Mouse (Mus musculus) forebrain, embryonic 12.5 days (tissue): ENCODE data around the gene Rin3. TPM values are rescaled to one million over a fixed set of nuclear protein-coding genes. Genes with fewer than 3 reads are reported as not detected.

ENCODE experiments used
- ATAC-seq: fragments of 200-750 bp; cut with Nextera tagmentation; 2 replicates; pipeline ENCODE4 v1.8.0; 2017; ENCODE audit warnings: moderate TSS enrichment; ENCODE audit not compliant: low FRiP score
- H3K27ac ChIP-seq: fragments of 300-500 bp; sonication (generic); 2 replicates; pipeline ENCODE4 v1.5.1; 2016; ENCODE audit warnings: mild to moderate bottlenecking
- H3K27me3 ChIP-seq: fragments of 300-500 bp; sonication (generic); 2 replicates; pipeline ENCODE4 v1.6.1; 2016; ENCODE audit warnings: mild to moderate bottlenecking
- H3K36me3 ChIP-seq: fragments of 300-500 bp; sonication (generic); replicated peaks from 2 replicates; pipeline ENCODE4 v1.6.1; 2016; ENCODE audit warnings: mild to moderate bottlenecking
- H3K4me1 ChIP-seq: fragments of 300-500 bp; sonication (generic); 2 replicates; pipeline ENCODE4 v1.6.1; 2016
- H3K4me2 ChIP-seq: fragments of 300-500 bp; sonication (generic); 2 replicates; pipeline ENCODE4 v1.6.1; 2016; ENCODE audit warnings: mild to moderate bottlenecking, moderate library complexity
- H3K4me3 ChIP-seq: fragments of 300-500 bp; sonication (generic); replicated peaks from 2 replicates; pipeline ENCODE4 v1.5.1; 2016; ENCODE audit warnings: mild to moderate bottlenecking
- H3K9ac ChIP-seq: fragments of 300-500 bp; sonication (generic); 2 replicates; pipeline ENCODE4 v1.6.1; 2016; ENCODE audit warnings: mild to moderate bottlenecking
- H3K9me3 ChIP-seq: fragments of 300-500 bp; sonication (generic); 2 replicates; pipeline ENCODE4 v1.6.1; 2016
- WGBS: fragments of 180-500 bp; shearing (Covaris S2); methylation state at CpG from one replicate; pipeline ENCODE4 v1.1.7; 2016; 5-methylcytosine and 5-hydroxymethylcytosine counted together
- polyA plus RNA-seq: library from polyadenylated mRNA; unstranded; fragments of >200 nt; fragmentation: Nextera tagmentation; extraction: Ambion mirVana; gene quantifications from 2 replicates; pipeline ENCODE4 v1.2.1, GENCODE M21; 2016

Rin3 gene
- polyA plus RNA-seq, 1 experiment from 2014 or later = 2.9 TPM

DNA sequence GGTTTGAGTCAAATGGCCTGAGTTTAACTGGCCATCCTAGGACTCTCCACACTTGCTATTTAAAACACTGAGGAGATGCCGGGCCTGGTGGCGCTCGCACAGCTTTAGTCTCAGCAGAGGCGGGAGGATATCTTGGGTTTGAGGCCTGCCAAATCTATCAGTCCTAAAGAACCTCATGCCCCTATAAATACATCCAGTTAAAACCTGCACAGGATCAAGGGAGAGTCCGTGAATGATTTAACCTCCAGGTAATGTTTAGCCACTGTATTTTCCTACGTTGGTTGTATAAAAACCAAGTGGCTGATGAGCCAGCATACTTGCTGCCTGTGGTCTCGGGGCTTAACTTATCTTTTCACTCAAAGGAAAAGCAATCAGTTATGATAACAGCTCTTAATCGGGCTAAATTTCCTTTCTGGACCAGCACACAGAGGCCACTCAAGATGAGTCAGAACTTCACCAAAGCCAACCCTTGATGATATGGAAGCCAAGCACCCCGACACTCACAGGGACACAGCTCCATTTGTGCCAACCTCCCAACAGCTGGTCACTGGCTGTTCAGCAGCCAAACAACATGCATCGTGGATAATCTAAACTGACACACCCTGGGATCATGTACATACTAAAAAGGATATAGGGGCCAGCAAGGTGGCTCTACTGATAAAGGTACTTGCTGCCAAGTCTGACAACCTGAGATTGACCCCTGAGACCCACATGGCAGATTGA, 137.5 kb downstream of the Rin3 start:
- 93% methylated on average over 10 of the region's 10 CpGs for WGBS
- Histone ChIP-seq H3K27ac (no peak overlapping the region), H3K4me2 (no peak overlapping the region), H3K4me3 (no peak overlapping the region), H3K4me1 (0 out of 2 replicates have a peak, but pooled peaks cover 5% of the 10 kb centered on the region), H3K9me3 (no peaks in the 10 kb centered on the region), H3K27me3 (no peaks in the 10 kb centered on the region), H3K9ac (no peak overlapping the region), H3K36me3 (peaks cover 9% of the 10 kb centered on the region; the same call in 1 of the 2 replicates)
- ATAC-seq = no peak

DNA sequence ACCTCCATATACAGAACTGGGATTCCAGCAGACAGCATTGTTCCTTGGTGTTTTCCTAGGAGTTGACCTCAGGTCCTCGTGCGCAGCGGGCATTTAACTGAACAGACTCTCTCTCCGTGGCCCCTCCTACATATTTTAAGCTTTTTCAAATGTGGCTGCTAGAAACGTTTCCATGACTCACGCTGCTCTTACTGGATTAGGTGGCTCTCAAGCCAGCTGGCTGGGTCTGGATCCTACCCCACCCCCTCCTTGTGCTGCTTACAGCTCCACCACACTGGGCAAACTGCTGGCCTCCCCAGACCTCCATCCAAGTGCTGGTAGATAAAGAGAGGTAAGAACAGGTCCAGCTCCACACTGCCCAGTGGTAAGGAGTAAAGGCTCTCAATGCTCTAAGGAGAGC, 139.2 kb downstream of the Rin3 start:
- Histone ChIP-seq H3K27me3 (no peaks in the 10 kb centered on the region), H3K36me3 (peaks cover 13% of the 10 kb centered on the region; the same call in 1 of the 2 replicates), H3K9me3 (no peaks in the 10 kb centered on the region), H3K27ac (no peak overlapping the region), H3K4me3 (no peak overlapping the region), H3K4me1 (0 out of 2 replicates have a peak, but pooled peaks cover 5% of the 10 kb centered on the region), H3K9ac (no peak overlapping the region), H3K4me2 (no peak overlapping the region)
- ATAC-seq = no peak
- 84% methylated on average over 6 of the region's 6 CpGs for WGBS

DNA sequence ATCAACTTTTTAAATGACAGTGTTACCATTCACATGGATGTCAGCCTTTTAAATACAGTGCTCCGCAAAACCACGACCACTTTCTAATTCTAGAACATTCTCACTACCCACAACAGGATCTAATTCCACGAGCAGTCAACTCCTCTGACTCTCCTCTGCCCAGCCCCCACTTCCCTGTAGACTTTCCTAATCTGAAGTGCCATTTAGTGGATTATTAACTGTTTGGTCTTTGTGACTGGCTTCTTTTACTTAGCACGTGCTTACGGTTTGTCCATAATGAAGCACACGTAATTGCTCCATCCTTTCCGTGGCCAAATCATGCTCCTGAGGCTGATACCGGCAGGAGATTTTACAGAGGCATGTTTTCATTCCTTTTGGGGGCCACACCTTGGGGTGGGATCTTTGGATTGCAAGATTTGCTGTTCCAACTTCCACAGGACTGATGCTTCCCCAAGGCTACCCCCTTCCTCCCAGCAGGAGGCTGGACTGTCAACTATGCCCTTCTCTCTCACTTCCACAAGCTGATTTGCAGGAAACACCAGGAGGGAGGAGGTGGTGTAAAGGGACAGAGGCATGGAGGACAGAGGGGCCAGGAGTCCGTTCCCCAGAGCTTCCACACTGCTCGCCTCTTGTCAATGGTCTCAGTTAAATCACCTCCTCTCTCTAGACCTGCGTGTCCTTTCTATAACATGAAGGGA, 139.9 kb downstream of the Rin3 start:
- 93% methylated on average over 11 of the region's 11 CpGs for WGBS
- Histone ChIP-seq H3K4me2 (no peak overlapping the region), H3K4me1 (0 out of 2 replicates have a peak, but pooled peaks cover 5% of the 10 kb centered on the region), H3K9ac (no peak overlapping the region), H3K9me3 (no peaks in the 10 kb centered on the region), H3K27me3 (no peaks in the 10 kb centered on the region), H3K27ac (no peak overlapping the region), H3K4me3 (no peak overlapping the region), H3K36me3 (peaks cover 13% of the 10 kb centered on the region; the same call in 1 of the 2 replicates)
- no peak for ATAC-seq

DNA sequence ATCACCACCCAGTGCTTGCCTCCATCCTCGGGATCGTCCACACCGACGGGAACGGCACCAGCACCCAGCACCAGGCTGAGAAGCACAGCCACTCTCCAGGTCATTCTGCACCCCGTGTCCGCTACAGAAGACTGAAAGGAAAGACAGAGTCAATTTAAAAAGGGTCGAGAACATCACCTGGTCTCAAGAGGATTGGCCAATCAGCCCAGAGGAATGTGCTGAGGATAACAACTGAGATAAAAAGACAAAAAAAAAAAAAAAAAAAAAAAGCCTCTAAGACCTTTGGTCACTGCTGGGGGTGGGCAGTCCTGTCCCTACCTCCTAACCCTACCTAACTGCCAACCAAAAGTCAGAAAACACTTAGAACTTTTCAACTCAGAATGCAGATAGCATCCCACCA, 140.8 kb downstream of the Rin3 start:
- no peaks in the 10 kb centered on the region for H3K27me3 ChIP-seq
- 94% methylated on average over 8 of the region's 8 CpGs for WGBS
- no peaks in the 10 kb centered on the region for H3K9me3 ChIP-seq
- peaks cover 13% of the 10 kb centered on the region; the same call in 1 of the 2 replicates for H3K36me3 ChIP-seq
- H3K4me1 ChIP-seq = 0 out of 2 replicates have a peak, but pooled peaks cover 5% of the 10 kb centered on the region
- H3K27ac ChIP-seq = no peak overlapping the region
- no peak for ATAC-seq
- no peak overlapping the region for H3K4me3 ChIP-seq
- no peak overlapping the region for H3K4me2 ChIP-seq
- no peak overlapping the region for H3K9ac ChIP-seq

DNA sequence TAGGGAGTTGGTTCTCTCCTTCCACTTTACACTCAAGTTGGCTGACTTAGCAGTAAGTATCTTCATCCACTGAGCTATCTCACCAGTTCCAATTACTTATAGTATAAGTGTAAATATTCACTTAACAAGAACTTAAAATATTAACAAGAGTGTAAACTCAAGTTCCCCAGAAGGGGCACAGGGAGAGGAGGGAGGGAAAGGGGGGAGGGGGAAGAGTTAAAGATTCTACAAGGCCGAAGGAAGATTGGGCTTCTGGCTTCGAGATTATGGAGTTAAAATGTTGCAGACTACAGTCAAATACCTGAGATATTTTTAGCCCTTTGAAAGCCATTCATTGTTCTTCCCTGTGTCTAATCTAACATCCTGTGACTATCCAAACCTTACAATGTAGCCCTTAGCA, 141.6 kb downstream of the Rin3 start:
- no peaks in the 10 kb centered on the region for H3K27me3 ChIP-seq
- H3K4me1 ChIP-seq = 0 out of 2 replicates have a peak, but pooled peaks cover 5% of the 10 kb centered on the region
- peaks cover 13% of the 10 kb centered on the region; the same call in 1 of the 2 replicates for H3K36me3 ChIP-seq
- no peaks in the 10 kb centered on the region for H3K9me3 ChIP-seq
- H3K9ac ChIP-seq = no peak overlapping the region
- no peak for ATAC-seq
- H3K27ac ChIP-seq = no peak overlapping the region
- H3K4me2 ChIP-seq = no peak overlapping the region
- 93% methylated on average over 2 of the region's 2 CpGs for WGBS
- H3K4me3 ChIP-seq = no peak overlapping the region

DNA sequence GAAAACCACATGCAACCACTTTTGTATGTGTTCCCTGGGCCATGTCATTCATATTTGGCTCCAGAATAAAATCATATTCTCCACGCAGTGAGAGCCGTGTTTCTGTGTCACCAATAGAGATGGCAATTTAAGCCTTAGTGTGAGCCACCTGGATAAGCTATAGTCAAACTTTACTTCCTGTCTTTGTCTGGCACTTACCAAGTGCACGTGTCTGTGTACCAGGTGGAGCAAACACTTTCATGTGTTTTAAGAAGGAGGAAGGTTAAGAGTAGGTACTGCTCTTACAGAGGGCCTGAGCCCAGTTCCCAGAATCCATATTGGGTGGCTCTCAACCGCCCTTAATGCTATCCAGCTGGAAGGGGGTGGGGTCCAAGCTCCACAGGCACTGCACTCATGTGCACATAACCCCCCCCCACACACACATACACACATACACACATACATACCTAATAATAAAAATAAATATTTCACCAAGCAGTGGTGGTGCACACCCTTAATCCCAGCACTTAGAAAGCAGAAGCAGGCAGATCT, 142.3 kb downstream of the Rin3 start:
- H3K4me2 ChIP-seq = no peak overlapping the region
- no peak overlapping the region for H3K9ac ChIP-seq
- H3K36me3 ChIP-seq = peaks cover 13% of the 10 kb centered on the region; the same call in 1 of the 2 replicates
- no peak for ATAC-seq
- 83% methylated on average over 4 of the region's 4 CpGs for WGBS
- H3K9me3 ChIP-seq = no peaks in the 10 kb centered on the region
- no peaks in the 10 kb centered on the region for H3K27me3 ChIP-seq
- no peaks in the 10 kb centered on the region for H3K4me1 ChIP-seq
- H3K4me3 ChIP-seq = no peak overlapping the region
- no peak overlapping the region for H3K27ac ChIP-seq

DNA sequence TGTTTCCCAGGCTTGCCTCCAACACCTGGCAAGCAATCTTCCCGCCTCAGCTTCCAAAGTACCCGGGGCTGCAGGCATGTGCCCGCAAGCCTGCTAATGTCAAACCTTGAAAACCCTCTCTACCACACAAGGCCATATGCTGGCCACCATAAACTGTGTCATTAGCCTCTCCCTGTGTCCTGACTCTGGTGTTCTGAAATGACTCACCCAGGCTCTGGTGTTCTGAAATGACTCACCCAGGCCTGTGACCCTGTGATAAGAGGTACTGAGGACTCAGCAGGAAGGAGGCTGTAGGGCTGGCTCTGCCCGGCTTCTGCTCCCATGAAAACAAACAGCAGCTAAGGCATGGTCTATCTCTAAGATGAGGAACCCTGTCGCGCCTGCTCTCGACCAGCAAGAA, 143.4 kb downstream of the Rin3 start:
- Histone ChIP-seq H3K27me3 (no peaks in the 10 kb centered on the region), H3K4me3 (no peak overlapping the region), H3K4me2 (no peak overlapping the region), H3K9ac (no peak overlapping the region), H3K9me3 (no peaks in the 10 kb centered on the region), H3K36me3 (peaks cover 13% of the 10 kb centered on the region; the same call in 1 of the 2 replicates), H3K4me1 (no peaks in the 10 kb centered on the region), H3K27ac (no peak overlapping the region)
- no peak for ATAC-seq
- WGBS = 97% methylated on average over 7 of the region's 7 CpGs

DNA sequence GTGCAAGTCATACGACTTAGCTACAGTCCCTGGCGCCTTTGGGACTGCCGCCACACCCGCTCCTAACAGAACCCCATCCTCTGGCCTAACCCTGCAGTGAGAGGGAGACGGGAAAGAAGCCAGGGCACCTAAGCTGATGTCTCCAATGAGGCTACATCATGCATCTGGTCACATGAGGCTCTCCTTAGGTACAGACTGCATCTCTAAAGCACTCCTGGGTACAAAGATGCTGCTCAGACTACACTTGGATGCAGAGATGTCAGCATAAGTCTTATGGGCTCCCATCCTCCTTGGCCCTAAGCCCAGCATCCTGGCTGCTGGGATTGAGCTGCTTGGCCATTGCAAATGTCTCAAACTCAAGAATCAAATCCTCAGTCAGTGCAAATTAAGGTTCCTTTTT, 146.8 kb downstream of the Rin3 start:
- Histone ChIP-seq H3K4me3 (no peak overlapping the region), H3K4me2 (no peak overlapping the region), H3K9me3 (no peaks in the 10 kb centered on the region), H3K27me3 (no peaks in the 10 kb centered on the region), H3K9ac (no peak overlapping the region), H3K36me3 (0 out of 2 replicates have a peak, but pooled peaks cover 4% of the 10 kb centered on the region), H3K4me1 (no peaks in the 10 kb centered on the region), H3K27ac (no peak overlapping the region)
- ATAC-seq = no peak
- WGBS = 96% methylated on average over 5 of the region's 5 CpGs

DNA sequence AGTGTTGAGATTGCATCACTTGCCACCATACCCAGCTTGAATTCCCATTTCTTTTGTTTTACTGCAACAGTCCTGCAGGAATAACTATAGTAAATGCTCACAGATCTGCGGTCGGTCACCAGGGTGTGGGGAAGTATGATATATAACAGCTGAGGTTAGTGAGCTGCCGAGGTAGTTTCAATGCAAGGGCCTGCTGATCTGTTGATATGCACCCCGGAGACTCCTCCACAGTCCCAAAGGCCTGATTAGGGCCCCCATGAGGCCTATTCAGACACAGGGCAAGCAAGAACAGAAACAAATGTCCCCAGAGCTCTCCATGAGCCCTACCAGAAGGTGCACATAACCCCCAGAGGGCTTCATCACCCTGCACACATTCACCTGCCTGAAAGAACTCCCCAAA, 147.4 kb downstream of the Rin3 start:
- H3K27ac ChIP-seq = no peak overlapping the region
- no peak for ATAC-seq
- H3K36me3 ChIP-seq = 0 out of 2 replicates have a peak, but pooled peaks cover 4% of the 10 kb centered on the region
- no peak overlapping the region for H3K4me2 ChIP-seq
- H3K27me3 ChIP-seq = no peaks in the 10 kb centered on the region
- WGBS = 80% methylated on average over 4 of the region's 4 CpGs
- no peak overlapping the region for H3K4me3 ChIP-seq
- no peak overlapping the region for H3K9ac ChIP-seq
- H3K4me1 ChIP-seq = no peaks in the 10 kb centered on the region
- no peaks in the 10 kb centered on the region for H3K9me3 ChIP-seq

DNA sequence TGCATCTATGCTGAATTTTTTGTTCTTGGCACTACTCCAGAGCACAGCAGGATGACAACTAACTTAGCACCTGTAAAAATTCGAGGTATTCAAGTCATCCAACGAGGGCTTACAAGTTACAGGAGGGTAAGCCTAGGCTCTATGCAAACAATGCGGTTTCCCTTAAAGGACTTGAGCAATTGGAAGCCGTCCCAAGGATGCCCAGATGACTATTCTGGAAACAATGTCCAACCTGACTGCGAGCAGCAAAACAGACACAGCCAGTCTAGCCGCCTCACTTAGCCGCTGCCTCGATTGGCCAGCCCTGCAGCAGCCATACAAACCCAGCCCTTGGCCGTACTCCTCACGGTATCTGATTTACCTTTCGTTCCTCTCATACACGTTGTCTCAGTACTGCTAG, 149.4 kb downstream of the Rin3 start:
- no peaks in the 10 kb centered on the region for H3K9me3 ChIP-seq

DNA sequence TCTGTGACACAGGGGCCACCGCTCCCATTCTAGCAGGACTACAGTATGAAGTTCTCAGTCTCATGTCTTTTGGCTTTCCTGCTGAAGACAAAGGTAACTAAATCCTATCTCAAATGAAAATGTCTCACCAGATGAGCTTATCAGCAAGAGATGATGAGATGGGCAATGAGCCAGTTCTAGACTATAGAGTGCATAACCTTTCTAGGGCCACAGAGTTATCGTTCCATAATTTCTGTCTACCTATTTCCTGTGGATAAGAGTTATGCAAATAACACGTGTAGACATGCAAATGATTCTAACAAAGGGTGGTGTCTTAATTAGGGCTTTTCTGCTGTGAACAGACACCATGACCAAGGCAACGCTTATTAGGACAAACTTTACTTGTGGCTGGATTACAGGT, 151.3 kb downstream of the Rin3 start:
- Histone ChIP-seq H3K9me3 (no peaks in the 10 kb centered on the region), H3K4me3 (no peak overlapping the region), H3K4me2 (no peak overlapping the region), H3K4me1 (peaks cover 13% of the 10 kb centered on the region), H3K27ac (no peak overlapping the region), H3K9ac (no peak overlapping the region), H3K27me3 (no peaks in the 10 kb centered on the region), H3K36me3 (no peaks in the 10 kb centered on the region)
- 90% methylated on average over 4 of the region's 4 CpGs for WGBS
- ATAC-seq = no peak

More for the DNA sequence above, 149.4 kb downstream of the Rin3 start:
- no peak for ATAC-seq
- no peaks in the 10 kb centered on the region for H3K36me3 ChIP-seq
- no peak overlapping the region for H3K4me3 ChIP-seq
- 86% methylated on average over 12 of the region's 12 CpGs for WGBS
- no peak overlapping the region for H3K9ac ChIP-seq
- no peak overlapping the region for H3K27ac ChIP-seq
- no peaks in the 10 kb centered on the region for H3K4me1 ChIP-seq
- no peaks in the 10 kb centered on the region for H3K27me3 ChIP-seq
- no peak overlapping the region for H3K4me2 ChIP-seq

DNA sequence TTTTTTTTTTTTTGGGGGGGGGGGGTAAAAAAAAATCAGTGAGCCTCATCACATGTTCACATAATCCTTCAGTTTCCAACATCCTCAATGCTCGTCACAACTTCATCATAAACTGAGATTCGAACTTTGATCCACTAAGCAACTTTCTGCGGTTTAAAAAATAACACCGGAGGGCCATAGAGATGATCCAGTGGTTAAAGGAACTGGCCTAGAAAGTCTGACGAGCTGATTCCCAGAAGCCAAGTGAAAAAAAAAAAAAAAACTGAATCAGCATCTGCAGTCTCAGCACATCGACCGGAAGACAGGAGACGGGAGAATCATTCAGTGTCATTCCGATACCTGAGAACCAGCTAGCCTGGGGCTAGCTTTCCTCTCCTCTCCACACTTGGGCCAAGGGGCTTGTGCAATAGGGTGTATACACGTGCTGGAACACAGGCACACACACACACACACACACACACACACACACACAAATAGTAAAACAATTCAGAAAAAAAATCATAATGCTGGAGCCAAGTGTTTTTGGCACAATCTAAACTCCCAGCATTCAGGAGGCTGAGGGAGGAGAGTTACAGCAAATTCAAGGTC, 154.2 kb downstream of the Rin3 start:
- peaks cover 13% of the 10 kb centered on the region for H3K4me1 ChIP-seq
- H3K4me2 ChIP-seq = no peak overlapping the region
- no peak overlapping the region for H3K9ac ChIP-seq
- H3K9me3 ChIP-seq = no peaks in the 10 kb centered on the region
- 79% methylated on average over 10 of the region's 10 CpGs for WGBS
- H3K36me3 ChIP-seq = no peaks in the 10 kb centered on the region
- no peak overlapping the region for H3K4me3 ChIP-seq
- no peaks in the 10 kb centered on the region for H3K27me3 ChIP-seq
- no peak for ATAC-seq
- no peak overlapping the region for H3K27ac ChIP-seq
